Mouse (Mus musculus) myocyte (in vitro differentiated cells): Measurements from ENCODE around the gene Rasd1. TPM values are rescaled to one million over a fixed set of nuclear protein-coding genes. Genes with fewer than 3 reads are reported as not detected.

Source experiments
- H3K27me3 ChIP-seq: one replicate; pipeline ENCODE4 v1.6.1; 2011; ENCODE audit not compliant: control insufficient read depth, insufficient read depth, insufficient read length
- H3K36me3 ChIP-seq: one replicate; pipeline ENCODE4 v1.6.1; 2011; ENCODE audit not compliant: control insufficient read depth, insufficient read depth
- H3K4me2 ChIP-seq: one replicate; pipeline ENCODE4 v1.6.1; 2011; ENCODE audit warnings: low read depth, control low read depth
- H3K4me3 ChIP-seq: one replicate; pipeline ENCODE4 v1.5.1; 2011; ENCODE audit warnings: mild to moderate bottlenecking, control low read depth, moderate library complexity
- H3K79me2 ChIP-seq: one replicate; pipeline ENCODE4 v1.6.1; 2011; ENCODE audit not compliant: control insufficient read depth, insufficient read depth
- H3ac ChIP-seq: one replicate; pipeline ENCODE4 v1.6.1; 2011; ENCODE audit not compliant: control insufficient read depth, insufficient read length
- CEBPB ChIP-seq: IDR thresholded peaks from 2 replicates; pipeline ENCODE4 v1.6.1; 2011; ENCODE audit warnings: mild to moderate bottlenecking, moderate library complexity; ENCODE audit not compliant: poor library complexity, insufficient read depth, severe bottlenecking
- E2F4 ChIP-seq: IDR thresholded peaks from one replicate; pipeline ENCODE4 v1.6.1; 2011; ENCODE audit warnings: mild to moderate bottlenecking, control low read depth, moderate library complexity; ENCODE audit not compliant: insufficient read depth
- MAX ChIP-seq: IDR thresholded peaks from one replicate; pipeline ENCODE4 v1.6.1; 2011; ENCODE audit warnings: low read depth, mild to moderate bottlenecking, control low read depth
- MYOD1 ChIP-seq, 3 experiments: IDR thresholded peaks; one replicate each; pipeline ENCODE4 v1.6.1; 2011; ENCODE audit warnings: control low read depth in 2 of 3, low read depth in 2 of 3, mild to moderate bottlenecking in 2 of 3, moderate library complexity in 1 of 3; ENCODE audit not compliant: insufficient read length in 2 of 3, control insufficient read depth in 1 of 3
- MYOG ChIP-seq, 3 experiments: IDR thresholded peaks; one replicate each; pipeline ENCODE4 v1.6.1; 2011; ENCODE audit warnings: control low read depth in 2 of 3, low read depth in 2 of 3, mild to moderate bottlenecking in 2 of 3; ENCODE audit not compliant: insufficient read length in 2 of 3, control insufficient read depth in 1 of 3, insufficient read depth in 1 of 3
- POLR2A ChIP-seq: IDR thresholded peaks from one replicate; pipeline ENCODE4 v1.6.1; 2011; ENCODE audit warnings: low read depth, mild to moderate bottlenecking, control low read depth, moderate library complexity; ENCODE audit not compliant: insufficient read length
- POLR2AphosphoS2 ChIP-seq: IDR thresholded peaks from one replicate; pipeline ENCODE4 v1.6.1; 2011; ENCODE audit warnings: low read depth, control low read depth; ENCODE audit not compliant: insufficient read length
- REST ChIP-seq: IDR thresholded peaks from one replicate; pipeline ENCODE4 v1.6.1; 2011; ENCODE audit warnings: mild to moderate bottlenecking, control low read depth, moderate library complexity; ENCODE audit not compliant: insufficient read depth, insufficient read length
- SRF ChIP-seq: IDR thresholded peaks from one replicate; pipeline ENCODE4 v1.6.1; 2011; ENCODE audit warnings: low read depth; ENCODE audit not compliant: control insufficient read depth, insufficient read length
- TCF12 ChIP-seq: IDR thresholded peaks from one replicate; pipeline ENCODE4 v1.6.1; 2011; ENCODE audit warnings: mild to moderate bottlenecking, control low read depth; ENCODE audit not compliant: poor library complexity, insufficient read depth, severe bottlenecking
- TCF3 ChIP-seq: IDR thresholded peaks from one replicate; pipeline ENCODE4 v1.6.1; 2011; ENCODE audit warnings: low read depth, control low read depth; ENCODE audit not compliant: insufficient read length
- USF1 ChIP-seq: IDR thresholded peaks from one replicate; pipeline ENCODE4 v1.6.1; 2011; ENCODE audit warnings: low read depth, mild to moderate bottlenecking, control low read depth, moderate library complexity
- polyA plus RNA-seq: library from polyadenylated mRNA; unstranded; fragments of >200 nt; fragmentation: generic; extraction: Trizol; gene quantifications from one replicate; pipeline ENCODE4 v1.2.1, GENCODE M21; 2012; ENCODE audit warnings: missing spikeins

Gene Rasd1
- polyA plus RNA-seq, 1 experiment, result 0.04 TPM

DNA sequence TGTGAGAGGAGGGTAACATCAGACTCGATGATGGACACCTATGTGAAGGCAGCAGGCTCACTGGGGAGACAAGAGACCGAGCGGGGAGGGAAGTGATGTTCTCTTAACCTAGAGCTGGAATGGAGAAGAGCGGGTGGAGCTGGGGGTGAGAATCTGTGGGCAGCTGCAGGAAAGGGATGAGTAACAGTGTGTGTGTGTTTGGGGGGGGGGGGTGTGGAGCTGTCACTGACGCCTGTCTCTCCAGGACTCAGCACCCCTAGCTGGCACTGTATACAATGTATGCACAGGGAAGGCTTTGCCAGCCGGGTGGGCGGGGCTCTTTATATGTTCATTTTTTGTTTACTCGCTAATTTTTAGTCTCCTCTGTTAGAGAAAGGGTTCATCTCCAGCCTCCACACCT is 39.1 kb upstream of the Rasd1 start:
- Histone ChIP-seq H3ac (no peak overlapping the region), H3K79me2 (no peaks in the 10 kb centered on the region), H3K4me3 (no peak overlapping the region), H3K27me3 (peaks cover 9% of the 10 kb centered on the region), H3K36me3 (no peaks in the 10 kb centered on the region), H3K4me2 (no peak overlapping the region)
- no peak for TF ChIP-seq REST
- no peak for TF ChIP-seq POLR2A
- no peak for TF ChIP-seq POLR2AphosphoS2
- TF ChIP-seq CEBPB, result no peak
- TF ChIP-seq MAX, result no peak
- no peak for TF ChIP-seq TCF3
- TF ChIP-seq MYOD1 (IDR thresholded peaks at IDR 0.05; ENCODE audit: control insufficient read depth in 1 of 3, insufficient read length in 2 of 3, low read depth in 2 of 3), result no peak
- no peak for TF ChIP-seq USF1
- no peak for TF ChIP-seq MYOG (IDR thresholded peaks at IDR 0.05; ENCODE audit: control insufficient read depth in 1 of 3, insufficient read depth in 1 of 3, insufficient read length in 2 of 3, low read depth in 2 of 3)
- no peak for TF ChIP-seq TCF12
- no peak for TF ChIP-seq E2F4
- no peak for TF ChIP-seq SRF

- no peak overlapping the region for H3K4me3 ChIP-seq
- no peak overlapping the region for H3ac ChIP-seq
- H3K4me2 ChIP-seq, result no peak overlapping the region
- TF ChIP-seq CEBPB (no peak), SRF (no peak), MYOG (IDR thresholded peaks at IDR 0.05; ENCODE audit: control insufficient read depth in 1 of 3, insufficient read depth in 1 of 3, insufficient read length in 2 of 3, low read depth in 2 of 3) (no peak), MAX (no peak), POLR2A (no peak), TCF12 (no peak), TCF3 (no peak), USF1 (no peak)
- H3K36me3 ChIP-seq, result no peaks in the 10 kb centered on the region
- no peaks in the 10 kb centered on the region for H3K79me2 ChIP-seq
- H3K27me3 ChIP-seq, result no peaks in the 10 kb centered on the region
These were observed 36.7 kb upstream of the Rasd1 start for GRCm38 (mm10) chr11:60001231-60001980.

- no peak overlapping the region for H3K4me2 ChIP-seq
- no peaks in the 10 kb centered on the region for H3K79me2 ChIP-seq
- no peak overlapping the region for H3ac ChIP-seq
- TF ChIP-seq TCF12, result no peak
- TF ChIP-seq CEBPB, result no peak
- no peak for TF ChIP-seq MYOG (IDR thresholded peaks at IDR 0.05; ENCODE audit: control insufficient read depth in 1 of 3, insufficient read depth in 1 of 3, insufficient read length in 2 of 3, low read depth in 2 of 3)
- no peak for TF ChIP-seq TCF3
- TF ChIP-seq POLR2AphosphoS2, result no peak
- TF ChIP-seq MAX, result no peak
- no peak for TF ChIP-seq REST
- TF ChIP-seq MYOD1 (IDR thresholded peaks at IDR 0.05; ENCODE audit: control insufficient read depth in 1 of 3, insufficient read length in 2 of 3, low read depth in 2 of 3), result no peak
- no peak for TF ChIP-seq E2F4
- no peak for TF ChIP-seq POLR2A
- no peak for TF ChIP-seq SRF
- no peak for TF ChIP-seq USF1
- peaks cover 6% of the 10 kb centered on the region for H3K27me3 ChIP-seq
- H3K4me3 ChIP-seq, result no peak overlapping the region
- H3K36me3 ChIP-seq, result no peaks in the 10 kb centered on the region
These were observed 29.6 kb upstream of the Rasd1 start for GRCm38 (mm10) chr11:59994318-59994717.

DNA sequence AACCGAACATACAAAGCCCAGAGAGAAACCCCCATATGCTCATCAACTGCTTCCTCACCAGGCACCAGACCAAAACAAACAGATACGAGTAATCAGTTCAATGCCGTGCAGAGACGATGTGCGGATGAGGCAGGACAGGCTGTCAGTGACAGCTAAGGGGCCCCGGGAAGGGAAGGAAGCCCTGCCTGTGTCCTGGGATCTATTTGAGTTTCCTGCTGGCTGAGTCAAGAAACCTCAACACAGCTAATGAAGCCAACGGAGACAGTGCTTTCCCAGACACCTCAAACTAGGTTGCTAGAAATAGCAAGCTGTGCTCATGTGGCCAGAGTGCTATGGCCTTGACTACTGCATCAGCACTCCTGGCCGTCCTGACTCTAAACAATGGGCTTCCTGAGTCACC is 26.6 kb upstream of the Rasd1 start:
- Histone ChIP-seq H3K79me2 (no peaks in the 10 kb centered on the region), H3K27me3 (peaks cover 6% of the 10 kb centered on the region), H3K4me2 (no peak overlapping the region), H3K36me3 (no peaks in the 10 kb centered on the region), H3K4me3 (no peak overlapping the region), H3ac (no peak overlapping the region)
- no peak for TF ChIP-seq REST
- no peak for TF ChIP-seq MYOD1 (IDR thresholded peaks at IDR 0.05; ENCODE audit: control insufficient read depth in 1 of 3, insufficient read length in 2 of 3, low read depth in 2 of 3)
- TF ChIP-seq USF1, result no peak
- TF ChIP-seq POLR2A, result no peak
- TF ChIP-seq TCF12, result no peak
- TF ChIP-seq CEBPB, result no peak

GRCm38 (mm10) chr11:59989406-59989805 is 24.7 kb upstream of the Rasd1 start:
- no peaks in the 10 kb centered on the region for H3K36me3 ChIP-seq
- peaks cover 6% of the 10 kb centered on the region for H3K27me3 ChIP-seq
- TF ChIP-seq TCF12 (no peak), E2F4 (no peak), POLR2A (no peak), SRF (no peak), MAX (no peak), USF1 (no peak), POLR2AphosphoS2 (no peak), MYOG (IDR thresholded peaks at IDR 0.05; ENCODE audit: control insufficient read depth in 1 of 3, insufficient read depth in 1 of 3, insufficient read length in 2 of 3, low read depth in 2 of 3) (no peak)
- no peak overlapping the region for H3K4me2 ChIP-seq
- no peak overlapping the region for H3ac ChIP-seq
- no peaks in the 10 kb centered on the region for H3K79me2 ChIP-seq
- no peak overlapping the region for H3K4me3 ChIP-seq
